Mouse (Mus musculus) erythroblast, embryonic 14.5 days (primary cell): ENCODE results near the gene Tbxas1.

Source experiments
- GATA1 ChIP-seq: IDR thresholded peaks from 2 replicates; pipeline ENCODE4 v1.6.1; 2012; ENCODE audit warnings: low read length, inconsistent platforms, mixed read lengths
- TAL1 ChIP-seq: IDR thresholded peaks from 3 replicates; pipeline ENCODE4 v1.6.1; 2012; ENCODE audit warnings: low read length, inconsistent platforms, mixed read lengths

DNA sequence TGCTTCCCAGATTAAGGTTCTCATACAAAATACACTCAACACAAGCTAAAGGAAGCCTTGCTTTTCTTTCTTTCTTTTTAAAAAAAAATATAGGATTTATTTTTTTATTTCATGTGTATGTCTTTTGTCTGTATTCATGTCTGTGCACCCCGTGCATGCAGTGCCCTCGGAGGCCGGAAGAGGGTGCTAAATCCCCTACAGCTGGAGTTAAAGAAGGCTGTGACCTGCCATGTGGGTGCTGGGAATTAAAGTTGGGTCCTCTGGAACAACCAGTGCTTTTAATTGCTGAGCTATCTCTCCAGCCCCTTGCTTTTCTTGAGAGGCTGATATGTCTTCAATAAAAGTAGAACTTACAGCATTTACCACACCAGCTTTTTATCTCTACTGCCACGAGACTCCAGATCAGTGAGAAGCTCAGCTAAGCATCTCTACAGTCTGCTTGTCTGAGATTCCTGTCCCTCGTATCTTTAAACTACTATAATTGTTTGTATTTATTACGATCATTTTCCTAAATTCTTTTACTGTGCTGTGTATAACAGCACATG lies 24.4 kb upstream of the Tbxas1 start:
- no peak for TF ChIP-seq GATA1
- TF ChIP-seq TAL1: no peak
